Mouse (Mus musculus): ENCODE measurements around the gene Isca2.

The Isca2 gene

GRCm38 (mm10) chr12:84772726-84773441, at the start of gene Isca2, which contains the start of gene Npc2:
Isca2 (plus strand) TSS chr12:84773251.
Npc2 (minus strand) TSS chr12:84773152.
- peak; percentile 94 to 97 for DNase-seq

GRCm38 (mm10) chr12:84726391-84726790, 46.7 kb upstream of the Isca2 start:
- DNase-seq = no peak

- DNase-seq = no peak
These were observed 46.1 kb upstream of the Isca2 start for GRCm38 (mm10) chr12:84726986-84727385.

- DNase-seq = no peak
These were observed 45.6 kb upstream of the Isca2 start for GRCm38 (mm10) chr12:84727434-84727833.

- DNase-seq = no peak
These were observed 44.6 kb upstream of the Isca2 start for GRCm38 (mm10) chr12:84728421-84728820.

- peak; percentile 32 to 34 for DNase-seq
These were observed 39.7 kb upstream of the Isca2 start for GRCm38 (mm10) chr12:84733366-84733765.

GRCm38 (mm10) chr12:84743496-84743895, 29.6 kb upstream of the Isca2 start:
- no peak for DNase-seq

- DNase-seq = no peak
These were observed 27.4 kb upstream of the Isca2 start for GRCm38 (mm10) chr12:84745700-84746099.

GRCm38 (mm10) chr12:84748134-84748533, 24.9 kb upstream of the Isca2 start:
- no peak for DNase-seq

GRCm38 (mm10) chr12:84750661-84751060, 22.4 kb upstream of the Isca2 start:
- DNase-seq = no peak

GRCm38 (mm10) chr12:84752131-84752977, 20.7 kb upstream of the Isca2 start:
- peak; percentile 69 to 71 for DNase-seq

GRCm38 (mm10) chr12:84755008-84755695, 17.9 kb upstream of the Isca2 start:
- peak; percentile 79 to 85 for DNase-seq

GRCm38 (mm10) chr12:84756016-84756415, 17.0 kb upstream of the Isca2 start:
- no peak for DNase-seq

- DNase-seq = peak in 1 of 2 experiments; percentile 25
These were observed 14.0 kb upstream of the Isca2 start for GRCm38 (mm10) chr12:84759063-84759462.

- no peak for DNase-seq
These were observed 10.5 kb upstream of the Isca2 start for GRCm38 (mm10) chr12:84762532-84762931.

- DNase-seq = no peak
These were observed 9.4 kb upstream of the Isca2 start for GRCm38 (mm10) chr12:84763577-84764218.

- no peak for DNase-seq
These were observed 8.3 kb upstream of the Isca2 start for GRCm38 (mm10) chr12:84764756-84765155.

- no peak for DNase-seq
These were observed 7.5 kb upstream of the Isca2 start for GRCm38 (mm10) chr12:84765506-84765905.

- DNase-seq = no peak
These were observed 6.8 kb upstream of the Isca2 start for GRCm38 (mm10) chr12:84766113-84766735.

- DNase-seq = no peak
These were observed 5.5 kb upstream of the Isca2 start for GRCm38 (mm10) chr12:84767510-84767909.

GRCm38 (mm10) chr12:84769624-84770023, 3.4 kb upstream of the Isca2 start:
- DNase-seq = no peak

- no peak for DNase-seq
These were observed 1.0 kb upstream of the Isca2 start for GRCm38 (mm10) chr12:84771981-84772520.
